Mouse (Mus musculus): ENCODE data around the gene Ripor2.
A peak's percentile ranks its signal among the peaks of the same experiment; 100 is the strongest.

The Ripor2 gene

DNA sequence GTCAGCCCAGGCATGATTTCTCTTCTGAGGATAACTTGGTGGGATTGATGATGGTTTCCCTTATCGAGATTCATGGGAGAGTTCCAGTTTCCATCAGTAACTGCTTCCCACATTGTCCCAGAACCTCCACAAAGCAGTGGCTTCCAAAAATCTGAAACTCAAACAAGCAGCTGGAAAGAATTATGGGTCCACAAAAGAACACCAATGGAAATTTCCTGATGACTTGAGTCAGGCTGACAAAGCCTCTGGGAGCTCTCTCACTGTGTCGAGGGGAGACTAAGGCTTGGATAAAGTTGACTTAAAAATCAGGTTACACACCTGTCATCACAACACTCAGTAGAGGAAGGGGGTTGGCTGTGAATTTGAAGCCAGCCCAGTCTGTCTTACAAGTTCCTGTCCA, 67.1 kb downstream of the Ripor2 start:
- no peak for DNase-seq

- DNase-seq, result no peak
These were observed 69.0 kb downstream of the Ripor2 start for GRCm38 (mm10) chr13:24651018-24651417.

- DNase-seq, result no peak
These were observed 73.1 kb downstream of the Ripor2 start for GRCm38 (mm10) chr13:24654919-24655635.

GRCm38 (mm10) chr13:24656719-24657497, 74.9 kb downstream of the Ripor2 start:
- DNase-seq, result no peak

- no peak for DNase-seq
These were observed 84.8 kb downstream of the Ripor2 start for GRCm38 (mm10) chr13:24666763-24667162.

DNA sequence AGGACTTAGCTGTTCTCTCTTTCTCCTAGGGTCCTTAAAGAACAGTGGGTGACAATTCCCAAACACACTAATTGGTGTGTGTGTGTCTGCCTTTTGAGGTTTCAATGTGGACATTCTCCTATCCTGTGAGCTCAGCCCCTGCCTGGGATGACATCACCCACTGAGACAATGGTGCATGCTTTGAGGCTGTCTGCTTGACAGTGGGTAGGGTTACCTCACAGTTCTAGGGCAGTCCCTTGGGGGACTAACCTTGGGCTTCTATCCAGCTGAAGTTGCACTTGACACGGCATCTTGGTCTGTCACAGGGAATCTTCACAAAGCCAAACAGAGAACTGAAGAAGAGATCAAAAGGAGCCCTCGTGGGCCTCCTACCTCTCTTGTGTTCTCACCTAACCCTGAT, 86.6 kb downstream of the Ripor2 start:
- DNase-seq, result no peak

GRCm38 (mm10) chr13:24670676-24671075, 88.7 kb downstream of the Ripor2 start:
- DNase-seq, result no peak

- DNase-seq, result peak; percentile 31 to 67
These were observed 97.2 kb downstream of the Ripor2 start for GRCm38 (mm10) chr13:24679027-24679680.

- DNase-seq, result no peak
These were observed 99.0 kb downstream of the Ripor2 start for GRCm38 (mm10) chr13:24680951-24681350.

GRCm38 (mm10) chr13:24682346-24682745, 100.4 kb downstream of the Ripor2 start:
- no peak for DNase-seq

GRCm38 (mm10) chr13:24684503-24684902, 102.5 kb downstream of the Ripor2 start:
- DNase-seq, result no peak

GRCm38 (mm10) chr13:24685846-24686245, 103.9 kb downstream of the Ripor2 start:
- DNase-seq, result no peak

DNA sequence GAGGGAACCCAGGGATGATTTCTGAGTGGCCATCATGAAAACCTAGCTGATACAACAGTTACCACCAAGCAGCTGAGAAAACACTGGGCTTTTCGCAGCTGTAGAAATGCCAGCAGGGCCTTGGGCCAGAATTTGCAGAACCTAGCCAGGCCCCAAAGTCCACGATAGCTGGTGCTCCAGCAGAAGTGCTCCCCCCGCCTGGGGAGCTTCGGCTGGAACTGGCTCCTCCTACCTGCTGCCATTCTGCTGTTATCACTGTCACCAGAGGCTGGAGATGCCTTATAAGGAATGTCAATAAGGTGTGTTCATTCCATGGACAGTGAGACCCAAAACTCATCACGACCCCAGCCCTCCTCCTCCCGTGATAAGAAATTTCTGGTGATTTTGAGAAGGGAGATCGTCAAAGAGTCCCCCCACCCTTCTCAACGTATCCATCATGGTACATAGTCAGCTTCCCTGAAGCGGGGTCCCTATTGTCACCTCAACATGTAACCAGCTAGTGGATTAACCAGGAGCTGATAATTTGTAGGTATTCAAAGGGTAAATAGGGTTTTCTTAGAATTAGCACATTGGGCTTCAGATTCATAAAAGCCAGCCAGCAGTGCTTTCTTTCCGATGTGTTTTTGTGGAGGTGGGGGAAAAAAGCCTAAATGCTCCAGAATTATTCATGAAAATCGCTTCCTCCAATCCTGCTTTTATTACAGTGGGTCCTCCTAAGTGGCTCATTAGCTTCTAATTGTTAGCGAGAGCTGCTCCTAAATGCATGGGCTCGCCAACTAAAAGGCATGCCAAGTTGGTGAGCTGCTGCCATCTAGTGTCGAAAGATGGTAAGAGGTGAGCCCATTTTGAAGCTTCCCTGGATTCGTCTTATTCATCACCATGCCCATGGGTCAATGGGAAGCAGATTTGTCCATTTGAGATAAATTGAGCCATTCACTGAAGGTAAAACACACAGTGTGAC, 105.0 kb downstream of the Ripor2 start:
- DNase-seq, result peak; percentile 76 to 85

DNA sequence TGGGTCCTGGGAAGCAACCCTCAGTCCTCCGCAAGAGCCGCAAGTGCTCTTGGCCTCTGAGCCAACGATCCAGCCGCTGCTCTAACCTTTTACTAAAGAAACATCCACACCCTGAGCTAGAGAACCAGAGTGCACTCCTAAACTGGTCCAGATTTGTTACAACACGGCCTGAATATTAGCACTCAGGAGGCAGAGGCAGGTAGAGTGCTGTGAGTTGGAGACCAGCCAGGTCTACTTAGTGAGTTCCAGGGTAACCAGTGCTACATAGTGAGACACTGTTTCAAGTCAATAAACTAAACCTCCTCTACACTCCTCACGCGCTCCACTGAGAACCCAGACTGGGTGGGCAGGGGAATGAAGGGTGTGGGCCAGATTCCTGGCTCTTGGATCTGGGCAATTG, 111.3 kb downstream of the Ripor2 start:
- DNase-seq, result no peak

DNA sequence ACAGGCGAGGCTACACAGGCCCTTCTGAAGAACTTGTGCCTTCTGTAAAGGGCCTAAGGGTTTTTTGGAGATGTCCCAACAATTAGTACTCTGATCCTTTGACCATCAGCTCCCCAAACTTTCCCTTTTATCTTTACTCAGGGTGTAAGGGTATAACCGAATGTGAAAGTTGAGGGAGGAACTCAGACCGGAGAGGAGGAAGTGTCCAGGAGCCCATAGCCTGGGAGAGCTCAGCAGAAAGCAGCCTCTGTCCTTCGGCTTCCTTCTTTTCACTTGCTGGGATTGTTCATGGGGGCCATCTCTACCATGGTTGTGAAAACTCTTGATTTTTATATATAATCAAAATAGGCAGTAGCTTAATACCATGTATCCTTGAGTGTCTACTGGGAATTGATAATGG, 116.8 kb downstream of the Ripor2 start:
- DNase-seq, result no peak

DNA sequence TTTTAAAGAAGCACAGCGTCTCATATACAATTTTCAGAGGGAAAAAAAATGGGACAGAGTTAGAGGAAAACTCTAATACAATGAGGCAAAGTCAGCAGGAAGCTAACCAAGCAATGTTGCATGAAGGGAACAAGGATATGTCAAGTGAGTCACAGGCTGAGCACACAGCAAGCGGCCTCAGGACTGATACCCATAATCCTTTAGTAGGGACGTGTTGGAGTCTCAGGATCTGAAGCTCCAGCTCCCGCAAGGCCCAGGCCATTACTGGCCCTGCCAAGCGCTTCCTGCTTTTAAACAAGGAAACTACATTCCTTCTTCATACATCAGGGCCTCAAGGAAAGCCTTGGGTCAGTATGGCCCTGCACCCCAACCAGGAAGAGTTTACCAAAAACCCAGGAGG, 120.1 kb downstream of the Ripor2 start:
- DNase-seq, result no peak

DNA sequence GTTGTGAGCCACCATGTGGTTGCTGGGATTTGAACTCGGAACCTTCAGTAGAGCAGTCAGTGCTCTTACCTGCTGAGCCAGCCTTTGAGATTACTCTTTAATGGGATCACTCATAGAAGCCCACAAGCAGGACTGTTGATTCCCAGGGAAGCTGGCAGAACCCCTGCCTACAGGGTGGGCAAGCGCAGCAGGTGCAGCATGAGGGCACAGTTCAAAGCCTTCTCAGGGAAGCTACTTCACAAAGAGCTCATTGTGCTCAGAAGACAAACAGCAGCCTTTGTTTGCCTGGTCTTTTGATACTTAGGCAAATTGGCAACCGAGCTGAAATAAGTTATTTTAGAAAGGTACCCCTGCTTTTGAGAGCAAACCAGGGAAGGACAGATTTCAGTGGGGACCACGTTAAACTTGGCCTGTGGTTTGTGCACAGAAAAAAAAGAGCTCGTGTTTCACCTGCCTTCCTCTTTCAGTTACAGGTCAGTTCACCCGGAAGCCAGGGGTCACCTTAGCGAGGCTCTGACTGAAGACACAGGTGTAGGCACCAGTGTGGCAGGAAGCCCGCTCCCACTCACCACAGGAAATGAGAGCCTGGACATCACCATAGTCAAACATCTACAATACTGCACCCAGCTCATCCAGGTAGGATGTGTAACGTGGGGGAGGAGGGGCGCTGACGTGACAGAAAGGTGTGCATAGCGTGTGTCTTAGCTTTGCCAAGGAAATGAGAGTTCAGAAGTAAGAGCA, 127.8 kb downstream of the Ripor2 start:
- DNase-seq, result no peak

GRCm38 (mm10) chr13:24710968-24711367, 129.0 kb downstream of the Ripor2 start:
- DNase-seq, result no peak

- no peak for DNase-seq
These were observed 130.7 kb downstream of the Ripor2 start for GRCm38 (mm10) chr13:24712581-24713130.

- peak; percentile 90 to 94 for DNase-seq
These were observed 131.5 kb downstream of the Ripor2 start for GRCm38 (mm10) chr13:24713434-24714000.

DNA sequence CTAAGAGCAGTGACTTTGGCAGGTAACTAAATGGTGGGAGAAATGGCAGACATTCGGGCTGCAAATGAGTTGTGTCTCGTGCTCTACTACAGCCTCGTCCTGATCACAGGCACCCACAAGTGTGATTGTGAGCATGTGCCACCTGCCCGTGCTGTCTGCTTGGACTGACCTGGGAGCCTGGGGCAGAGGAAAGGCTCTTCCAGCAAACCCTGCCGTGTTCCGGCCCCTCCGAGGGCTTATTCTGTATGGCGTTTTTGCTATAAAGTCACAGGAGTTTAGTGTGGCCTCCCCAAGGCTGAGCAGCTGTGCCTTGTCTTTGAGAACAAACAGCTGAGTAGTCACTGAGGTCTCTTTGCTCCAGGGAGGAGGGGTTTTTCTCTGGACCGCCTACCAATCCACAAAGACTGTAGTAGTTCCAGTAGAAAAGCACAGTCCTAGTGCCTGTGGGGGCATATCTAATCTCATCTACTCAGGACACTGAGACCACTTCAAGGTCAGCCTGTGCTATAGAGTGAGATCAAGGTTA, 132.4 kb downstream of the Ripor2 start:
- no peak for DNase-seq

Data from cerebellum, postnatal 25 days (tissue).